Mouse (Mus musculus): ENCODE measurements around the gene Arl13b. TPM values are rescaled to one million over a fixed set of nuclear protein-coding genes. Genes with fewer than 3 reads are reported as not detected.
A peak's percentile ranks its signal among the peaks of the same experiment; 100 is the strongest.

Gene Arl13b
- polyA plus RNA-seq (2017; shearing (Covaris generic)) = 1 to 10 TPM; 5.3 to 5.8 TPM

- peak; percentile 99 for ATAC-seq
These were observed at the start of gene Arl13b for GRCm38 (mm10) chr16:62846498-62847312. TSS of gene Arl13b (minus strand) at chr16:62847040.

GRCm38 (mm10) chr16:62895824-62896223, 49.0 kb upstream of the Arl13b start:
- peak; percentile 75 for ATAC-seq

DNA sequence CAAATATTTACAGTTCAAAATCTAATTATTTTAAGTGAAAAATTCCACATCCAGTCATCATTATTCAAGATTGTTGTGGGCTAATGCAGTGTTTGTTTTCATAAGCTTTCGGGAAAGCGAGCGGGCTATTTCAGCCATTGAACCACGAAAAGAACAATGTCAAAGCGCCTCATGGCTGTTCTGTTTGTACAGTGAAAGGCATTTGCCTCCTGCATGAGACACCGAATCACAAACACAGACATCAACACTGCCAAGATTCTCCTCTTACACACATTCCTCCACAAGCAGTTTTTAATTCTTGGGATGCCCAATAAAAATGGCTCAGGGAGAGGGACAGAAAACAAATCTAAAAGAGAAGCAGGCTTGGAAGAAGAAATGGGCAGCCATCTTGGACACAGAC, 27.2 kb upstream of the Arl13b start:
- no peak for ATAC-seq

DNA sequence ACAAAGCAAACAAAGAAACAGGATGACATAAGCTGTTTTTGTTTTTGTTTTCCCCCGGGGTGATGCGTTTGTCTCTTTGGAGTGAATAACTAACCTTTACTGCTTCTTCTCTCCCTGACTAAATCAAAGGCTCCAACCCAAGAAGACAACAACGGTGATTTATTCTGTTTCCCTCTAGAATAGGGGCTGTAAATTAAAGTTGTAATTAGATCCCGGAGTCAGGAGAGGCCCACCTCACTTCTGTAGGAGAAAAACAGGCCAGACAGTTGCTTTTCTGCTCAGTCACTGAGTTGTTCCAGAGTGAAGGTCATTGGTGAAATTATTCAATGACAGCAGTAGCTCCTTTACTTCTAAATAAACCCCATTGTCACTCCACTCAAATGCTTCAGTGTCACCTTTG, 26.3 kb upstream of the Arl13b start:
- ATAC-seq = no peak

GRCm38 (mm10) chr16:62872688-62873117, 25.9 kb upstream of the Arl13b start:
- ATAC-seq = no peak

- no peak for ATAC-seq
These were observed 14.6 kb upstream of the Arl13b start for GRCm38 (mm10) chr16:62861455-62861854.

DNA sequence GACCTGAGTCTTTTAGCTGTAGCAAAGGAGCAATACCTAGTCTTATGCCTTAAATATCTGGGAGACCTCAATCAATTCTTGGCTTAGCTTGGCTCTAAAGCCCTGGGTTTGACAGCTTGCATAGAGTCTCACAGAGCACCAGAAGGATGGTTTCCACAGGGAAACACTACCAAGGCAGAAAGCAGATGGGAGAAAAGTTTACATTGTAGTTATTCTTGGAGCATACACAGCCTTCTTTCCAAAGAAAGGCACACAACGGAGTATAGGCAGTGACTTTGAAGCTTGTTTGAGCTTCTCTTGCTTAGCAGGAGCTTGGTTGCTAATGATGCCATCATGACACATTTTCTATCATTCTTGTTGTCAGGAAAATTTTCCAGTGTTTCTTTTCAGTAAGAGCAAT, 13.3 kb upstream of the Arl13b start:
- no peak for ATAC-seq

- peak; percentile 53 for ATAC-seq
These were observed 11.2 kb upstream of the Arl13b start for GRCm38 (mm10) chr16:62858018-62858417.

GRCm38 (mm10) chr16:62857498-62857897, 10.7 kb upstream of the Arl13b start:
- no peak for ATAC-seq

DNA sequence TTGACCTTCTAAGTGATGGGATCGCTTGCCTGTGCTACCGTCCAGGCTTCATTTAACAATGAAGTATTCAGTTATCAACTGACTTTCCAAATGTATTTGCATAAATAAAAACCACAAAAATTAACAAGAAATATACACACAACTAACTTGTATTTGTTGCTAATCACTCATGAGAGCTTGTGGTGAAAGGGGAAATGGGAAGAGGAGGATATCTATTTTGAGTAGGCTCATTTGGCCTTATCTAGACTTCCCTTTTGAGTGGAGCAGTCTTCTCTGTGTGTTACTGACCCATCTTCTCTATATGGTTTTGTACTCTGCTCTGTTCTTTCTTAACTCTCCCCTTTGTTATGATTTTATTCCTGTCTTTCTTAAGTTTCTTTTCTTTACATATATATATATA, 9.4 kb upstream of the Arl13b start:
- ATAC-seq = no peak

DNA sequence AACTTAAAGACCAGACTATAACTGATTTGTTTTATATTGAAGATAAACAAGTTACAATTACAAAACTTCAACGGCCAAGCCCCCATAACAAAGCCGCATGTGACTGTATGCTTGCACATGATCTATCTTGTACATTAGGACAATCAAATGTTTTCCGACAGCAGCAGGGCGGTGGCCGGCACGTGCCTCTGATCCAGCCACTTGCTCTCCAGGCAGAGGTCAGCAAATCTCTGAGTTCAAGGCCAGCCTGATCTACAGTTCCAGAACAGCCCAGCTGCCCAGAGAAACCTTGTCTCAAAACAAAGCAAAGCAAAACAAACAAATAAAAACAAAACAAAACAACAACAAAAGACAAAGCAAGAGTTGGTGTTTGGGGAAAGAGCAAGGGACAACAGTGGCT, 8.5 kb upstream of the Arl13b start:
- ATAC-seq = no peak

- ATAC-seq = peak; percentile 56
These were observed 7.6 kb upstream of the Arl13b start, which contains the start of gene Pros1 for GRCm38 (mm10) chr16:62854191-62855068. TSS of gene Pros1 (plus strand) at chr16:62854307.

DNA sequence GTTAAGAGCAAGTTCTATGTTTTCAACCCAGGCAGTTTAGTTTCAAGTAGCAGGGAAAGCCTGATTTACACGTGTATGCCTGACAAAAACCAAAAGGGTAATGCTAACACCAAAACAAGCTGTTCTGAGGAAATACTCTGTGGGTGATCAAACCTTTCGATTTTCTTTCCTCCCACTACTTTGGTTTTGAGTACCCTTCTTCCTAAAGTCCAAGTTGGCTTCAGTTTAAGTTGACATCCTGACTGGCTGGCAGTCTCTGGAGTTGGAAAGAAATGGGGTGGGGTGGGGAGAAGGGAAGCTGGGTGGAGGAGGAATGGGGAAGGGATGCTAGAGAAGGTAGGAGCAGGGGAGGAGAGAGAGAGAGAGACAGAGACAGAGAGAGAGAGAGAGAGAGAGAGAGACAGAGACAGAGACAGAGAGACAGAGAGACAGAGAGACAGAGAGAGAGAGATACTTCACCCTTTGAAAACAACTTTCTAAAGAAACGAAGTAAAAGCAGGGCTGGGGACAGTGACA, 6.8 kb upstream of the Arl13b start:
- peak; percentile 5 for ATAC-seq

DNA sequence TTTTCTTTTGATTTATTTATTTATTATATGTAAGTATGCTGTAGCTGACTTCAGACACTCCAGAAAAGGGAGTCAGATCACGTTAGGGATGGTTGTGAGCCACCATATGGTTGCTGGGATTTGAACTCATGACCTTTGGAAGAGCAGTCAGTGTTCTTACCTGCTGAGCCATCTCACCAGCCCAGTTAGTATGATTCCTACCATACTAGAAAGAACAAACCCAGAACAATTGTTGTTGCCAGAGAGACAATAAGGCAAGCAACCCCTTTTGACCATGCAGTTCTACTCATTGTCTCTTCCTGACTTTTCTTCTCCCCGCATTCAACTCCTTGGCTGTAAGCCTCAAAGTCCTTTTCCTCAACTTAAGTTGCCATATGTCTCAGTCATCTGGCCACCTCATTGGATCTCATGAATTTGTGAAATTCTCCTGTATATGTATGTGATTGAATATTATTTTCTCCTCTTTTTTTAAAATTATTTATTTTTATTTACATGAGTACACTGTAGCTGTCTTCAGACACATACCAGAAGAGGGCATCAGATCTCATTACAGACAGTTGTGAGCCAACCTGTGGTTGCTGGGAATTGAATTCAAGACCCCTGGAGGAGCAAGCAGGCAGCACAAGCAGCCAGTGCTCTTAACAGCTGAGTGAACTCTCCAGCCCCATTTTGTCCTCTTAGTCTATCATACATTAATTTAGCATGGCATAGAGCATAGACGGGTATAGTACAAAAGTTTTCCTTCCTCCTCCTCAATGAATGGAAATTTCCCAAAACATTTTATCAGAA, 5.8 kb upstream of the Arl13b start:
- ATAC-seq = no peak

DNA sequence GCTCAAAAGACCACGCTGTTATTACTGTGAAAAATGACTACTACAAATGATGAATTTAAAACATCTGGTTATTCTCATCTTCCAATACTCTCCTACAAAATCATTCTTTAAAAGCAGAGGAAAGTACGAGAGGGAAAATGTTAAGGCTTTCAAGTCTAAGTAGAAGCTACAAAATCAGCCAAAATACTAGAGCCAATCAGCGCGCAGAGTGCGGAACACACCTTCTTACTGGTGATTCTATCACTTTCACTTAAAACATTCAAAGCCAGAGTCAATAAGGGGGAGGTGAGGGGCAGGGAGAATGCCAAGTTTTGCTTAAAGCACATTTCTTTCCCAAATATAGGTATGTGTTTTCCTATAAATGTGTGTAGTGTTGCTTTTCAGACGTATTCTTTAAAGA, 1.5 kb downstream of the Arl13b start:
- ATAC-seq = no peak

DNA sequence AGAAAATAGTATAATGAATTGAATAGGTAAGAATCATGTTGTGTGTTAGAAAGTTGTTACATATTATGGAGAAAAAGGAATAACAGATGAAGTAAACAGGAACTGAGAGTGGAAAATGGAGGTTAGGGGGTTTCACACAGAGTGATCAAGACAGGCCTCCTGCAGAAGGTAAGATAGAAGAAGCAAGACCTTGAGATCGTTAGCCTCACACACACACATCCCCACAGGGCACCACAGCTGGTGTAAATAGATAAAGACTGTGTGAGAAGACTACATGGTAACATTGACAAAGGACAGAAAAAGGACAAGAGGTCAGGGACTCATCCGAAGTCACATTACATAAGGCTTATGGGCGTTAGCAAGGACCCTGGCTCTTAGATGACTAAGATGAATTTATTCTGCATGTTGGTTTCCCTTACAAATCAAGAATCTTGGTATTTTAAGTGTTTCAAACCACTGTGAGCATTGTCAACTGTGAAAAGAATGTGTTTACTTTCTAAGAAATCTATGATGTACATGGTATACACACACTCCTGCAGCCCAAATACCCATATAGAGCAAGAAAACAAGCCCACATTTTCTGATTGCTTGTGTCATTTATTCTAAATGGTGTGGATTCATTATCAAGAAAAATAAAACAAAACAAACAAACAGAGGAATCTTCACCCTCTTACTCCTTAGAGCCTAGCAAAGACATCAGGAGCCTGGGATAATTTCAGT, 12.7 kb downstream of the Arl13b start:
- peak; percentile 35 for ATAC-seq

DNA sequence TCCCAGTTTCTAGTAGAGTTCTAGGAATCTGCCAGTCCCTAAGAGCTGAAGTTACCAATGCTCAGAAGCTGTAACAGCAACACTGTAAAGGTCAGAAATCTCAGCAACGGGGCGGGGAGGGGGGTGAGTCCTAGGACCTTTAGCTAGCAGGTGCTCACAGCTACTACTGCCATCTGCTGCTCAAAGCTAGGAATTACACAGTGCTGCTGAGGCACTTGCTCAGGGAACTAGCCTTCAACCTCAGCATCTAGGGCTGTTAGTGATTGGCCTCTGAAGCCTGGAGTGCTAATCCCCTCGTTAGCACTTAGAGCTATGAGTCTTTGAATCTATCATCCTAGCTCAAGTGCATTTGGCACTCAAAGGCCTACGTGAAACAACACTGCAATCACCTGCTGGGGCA, 14.4 kb downstream of the Arl13b start:
- ATAC-seq = peak; percentile 83

DNA sequence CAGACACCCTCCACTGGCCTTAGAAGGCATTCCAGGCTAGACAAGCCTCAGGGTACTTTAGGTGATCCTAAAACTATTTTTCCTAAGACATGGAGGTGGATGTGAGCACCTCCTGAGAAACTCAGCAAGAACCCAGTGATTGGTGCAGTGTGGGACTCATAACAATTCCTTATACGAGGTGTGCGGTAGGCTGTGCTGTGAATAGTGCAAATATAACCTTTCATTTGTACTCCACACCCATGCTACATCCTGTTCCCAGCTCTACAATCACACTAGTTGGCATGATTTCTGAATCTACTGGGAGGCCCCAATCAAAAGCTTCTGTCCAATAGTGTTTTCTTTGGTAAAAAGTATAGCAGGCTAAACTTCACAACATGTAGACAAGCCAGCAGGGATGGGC, 14.8 kb downstream of the Arl13b start:
- peak; percentile 20 for ATAC-seq

DNA sequence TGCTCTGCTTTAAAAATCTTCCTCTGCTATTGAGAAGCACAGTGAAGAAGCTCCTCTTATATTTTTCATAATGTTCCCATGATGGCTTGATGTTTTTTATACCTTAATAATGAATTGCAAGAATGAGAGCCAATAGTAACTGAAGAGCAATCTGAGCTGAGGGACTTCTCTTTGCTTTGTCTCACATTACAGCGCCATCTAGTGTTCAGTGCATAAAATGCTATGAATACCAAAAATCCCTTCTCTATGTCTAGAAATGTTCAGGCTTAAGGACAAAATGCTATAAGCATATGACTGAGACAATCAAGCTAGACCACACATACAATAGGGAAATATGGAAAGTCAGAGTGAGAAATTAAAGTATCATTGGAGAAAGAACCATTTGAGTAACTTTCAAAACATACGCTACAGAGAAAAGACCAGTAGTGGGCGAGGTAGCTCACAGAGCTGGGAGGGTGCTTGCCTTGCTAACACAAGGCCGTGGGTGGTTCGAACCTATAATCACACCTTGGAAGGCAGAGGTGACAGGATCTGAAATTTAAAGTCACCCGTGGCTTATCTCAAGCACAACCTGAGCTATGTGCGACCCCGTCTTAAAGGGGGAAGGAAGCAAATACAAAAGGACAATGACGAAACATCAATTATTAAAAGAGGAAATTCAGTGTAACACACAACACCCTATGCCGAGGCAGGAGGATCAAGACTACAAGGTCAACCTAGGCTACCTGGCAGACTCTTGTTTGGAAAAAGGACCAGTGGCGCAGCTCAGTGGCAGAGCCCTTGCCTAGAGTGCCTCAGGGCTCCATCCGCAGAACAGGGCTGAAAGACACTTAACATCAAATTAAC, 20.5 kb downstream of the Arl13b start:
- ATAC-seq = peak; percentile 86

- no peak for ATAC-seq
These were observed 24.4 kb downstream of the Arl13b start for GRCm38 (mm10) chr16:62822472-62822871.

DNA sequence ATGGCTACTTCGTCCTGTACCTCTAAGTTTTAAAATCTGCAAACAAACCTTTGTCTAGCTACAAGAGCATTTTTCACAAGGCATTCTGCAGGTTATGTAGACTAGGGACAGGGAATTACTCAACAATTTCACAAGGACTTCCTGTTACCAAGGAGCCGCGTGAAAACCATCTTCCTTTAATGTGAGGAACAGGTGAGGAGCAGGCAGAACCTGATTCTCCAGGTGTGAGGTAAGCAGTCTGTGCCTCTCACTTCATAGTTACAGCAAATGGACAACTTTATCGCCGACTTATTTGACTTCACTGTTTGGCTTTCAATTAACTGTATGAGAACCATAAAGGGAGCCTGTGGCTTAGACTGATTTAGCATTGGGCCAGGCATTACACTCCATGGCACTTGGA, 32.3 kb downstream of the Arl13b start, which contains the start of gene Stx19:
Gene Stx19 (plus strand): TSS at position 186 of the 400 bp plus-strand sequence.
- no peak for ATAC-seq
